In genomic region chr2:50880806-50881205, GRCm38 (mm10) we compare ENCODE assay signal across 22 mouse cellular contexts.
DNase-seq lines count a peak whose midpoint lies in the region; ATAC-seq and TF ChIP-seq lines count a peak whose summit lies in the region.
"Had no signal": no experiment of that assay in that cellular context is flagged by ENCODE, and none has a peak within 500 bp of the region (broad histone marks: within the 10 kb centered on the region; RNA-seq: fewer than 3 reads in every experiment).

No protein-coding gene starts in this region.

- H3K4me3 ChIP-seq in liver, postnatal 0 days (ENCODE audit: low read depth, low read length) = no peak overlapping the region
- H3K4me3 ChIP-seq in heart, embryonic 16.5 days (ENCODE audit: low read length) = no peak overlapping the region
- H3K4me3 ChIP-seq: forebrain, embryonic 10.5 days; hindbrain, embryonic 10.5 days; limb, embryonic 15.5 days had no signal

- no peak overlapping the region for H3K9ac ChIP-seq in liver, postnatal 0 days (replicated peaks)
- H3K9ac ChIP-seq in heart, embryonic 16.5 days (ENCODE audit: low read length) = no peak overlapping the region
- H3K9ac ChIP-seq: limb, embryonic 15.5 days; lung, embryonic 14.5 days had no signal

- intact Hi-C loops in heart, postnatal 25 days (cut with DNase I) = no loop called here

- no peaks in the 10 kb centered on the region for H3K36me3 ChIP-seq in liver, postnatal 0 days (replicated peaks; ENCODE audit: insufficient read depth, low read length)
- no peaks in the 10 kb centered on the region for H3K36me3 ChIP-seq in heart, embryonic 16.5 days (ENCODE audit: control insufficient read depth, insufficient read depth)
- H3K36me3 ChIP-seq: forebrain, embryonic 10.5 days; hindbrain, embryonic 10.5 days; limb, embryonic 15.5 days had no signal

- no peak for ATAC-seq in liver, postnatal 0 days
- ATAC-seq in heart, embryonic 16.5 days (replicated peaks; ENCODE audit: extremely low read depth, insufficient read depth, low FRiP score) = peak; percentile 80
- ATAC-seq: forebrain, embryonic 16.5 days; hindbrain, embryonic 16.5 days; intestine, embryonic 16.5 days had no signal

- H3K9me3 ChIP-seq in liver, postnatal 0 days (ENCODE audit: low read length) = no peaks in the 10 kb centered on the region
- no peaks in the 10 kb centered on the region for H3K9me3 ChIP-seq in heart, embryonic 16.5 days (replicated peaks; ENCODE audit: control insufficient read depth, low read length)
- H3K9me3 ChIP-seq: forebrain, embryonic 10.5 days; hindbrain, embryonic 10.5 days; limb, embryonic 15.5 days had no signal

- no peak overlapping the region for H3K4me2 ChIP-seq in liver, postnatal 0 days (ENCODE audit: low read depth, low read length)
- H3K4me2 ChIP-seq in heart, embryonic 16.5 days (ENCODE audit: low read depth, low read length) = no peak overlapping the region
- H3K4me2 ChIP-seq: limb, embryonic 15.5 days; lung, embryonic 14.5 days had no signal

- peaks cover 3% of the 10 kb centered on the region; the same call in 1 of the 2 replicates for H3K4me1 ChIP-seq in liver, postnatal 0 days (ENCODE audit: insufficient read depth)
- H3K4me1 ChIP-seq in heart, embryonic 16.5 days (ENCODE audit: control insufficient read depth, insufficient read depth, low read length) = peaks cover 5% of the 10 kb centered on the region; the same call in 1 of the 2 replicates
- H3K4me1 ChIP-seq: hindbrain, embryonic 10.5 days had no signal

- H3K27me3 ChIP-seq in liver, postnatal 0 days (ENCODE audit: insufficient read depth, low read length) = no peaks in the 10 kb centered on the region
- H3K27me3 ChIP-seq in heart, embryonic 16.5 days (ENCODE audit: control insufficient read depth, insufficient read depth, low read length) = no peaks in the 10 kb centered on the region
- H3K27me3 ChIP-seq: limb, embryonic 15.5 days had no signal

- WGBS in liver, postnatal 0 days (ENCODE audit: insufficient replicate concordance) = 81% methylated on average over 4 of the region's 4 CpGs
- WGBS in heart, embryonic 16.5 days = 57% methylated on average over 4 of the region's 4 CpGs

- 0 out of 2 replicates have a peak overlapping the region, but pooled peaks have one; percentile 70 for H3K27ac ChIP-seq in liver, postnatal 0 days (ENCODE audit: low read depth)
- H3K27ac ChIP-seq in heart, embryonic 16.5 days (ENCODE audit: low read length) = peak overlapping the region; percentile 25; the same call in 1 of the 2 replicates
- H3K27ac ChIP-seq: forebrain, embryonic 10.5 days; hindbrain, embryonic 10.5 days; limb, embryonic 15.5 days had no signal

- no peak for TF ChIP-seq CTCF in liver, postnatal 0 days (IDR thresholded peaks at IDR 0.05; ENCODE audit: low read depth)

- DNase-seq in heart, adult 18-20 months = peak; percentile 29 to 33
- no peak for DNase-seq in heart, postnatal 25 days (ENCODE audit: low spot score)
- DNase-seq in liver, postnatal 0 days = no peak
- DNase-seq in liver = no peak
- DNase-seq in c-Kit-positive CD71-positive TER-119-positive erythroid progenitor cells, embryonic 14.5 days (ENCODE audit: low spot score) = no peak
- DNase-seq in layer of hippocampus, adult 18-20 months (ENCODE audit: low spot score in 2 of 2) = no peak
- DNase-seq: cerebellum, adult 18-20 months; cerebellum, postnatal 14 days; gastrocnemius, postnatal 10 days; kidney, postnatal 4 days; left cerebral cortex, postnatal 4 days; lung, embryonic 14.5 days; lung, postnatal 4 days; midbrain, embryonic 14.5 days; right cerebral cortex, postnatal 14 days had no signal

- no peak for TF ChIP-seq EP300 in liver, postnatal 0 days (IDR thresholded peaks at IDR 0.05; ENCODE audit: low read depth)

Comparison
In these comparisons a context has a peak if more than half of its experiments do, and no peak if none do; other contexts are left out.
1. DNase-seq: peak in heart, adult 18-20 months (2 of 2); none in heart, postnatal 25 days (single experiment), liver, postnatal 0 days (single experiment), liver (single experiment), c-Kit-positive CD71-positive TER-119-positive erythroid progenitor cells, embryonic 14.5 days (single experiment) and layer of hippocampus, adult 18-20 months (0 of 2).